Mouse (Mus musculus) embryonic facial prominence, embryonic 12.5 days (tissue): ENCODE results near the gene Zc3h18. TPM values are rescaled to one million over a fixed set of nuclear protein-coding genes. Genes with fewer than 3 reads are reported as not detected.

Experiments used
- ATAC-seq: fragments of 200-750 bp; cut with Nextera tagmentation; 2 replicates; pipeline ENCODE4 v1.8.0; 2017; ENCODE audit not compliant: insufficient number of reproducible peaks, insufficient read depth, low FRiP score, low TSS enrichment
- H3K27ac ChIP-seq: fragments of 300-500 bp; sonication (generic); 2 replicates; pipeline ENCODE4 v1.5.1; 2016; ENCODE audit warnings: mild to moderate bottlenecking
- H3K27me3 ChIP-seq: fragments of 300-500 bp; sonication (generic); 2 replicates; pipeline ENCODE4 v1.6.1; 2016; ENCODE audit warnings: mild to moderate bottlenecking, moderate library complexity
- H3K36me3 ChIP-seq: fragments of 300-500 bp; sonication (generic); 2 replicates; pipeline ENCODE4 v1.6.1; 2016; ENCODE audit warnings: mild to moderate bottlenecking
- H3K4me1 ChIP-seq: fragments of 300-500 bp; sonication (generic); 2 replicates; pipeline ENCODE4 v1.6.1; 2016
- H3K4me2 ChIP-seq: fragments of 300-500 bp; sonication (generic); replicated peaks from 2 replicates; pipeline ENCODE4 v1.6.1; 2016; ENCODE audit warnings: mild to moderate bottlenecking, moderate library complexity
- H3K4me3 ChIP-seq: fragments of 300-500 bp; sonication (generic); 2 replicates; pipeline ENCODE4 v1.5.1; 2016; ENCODE audit warnings: mild to moderate bottlenecking
- H3K9ac ChIP-seq: fragments of 300-500 bp; sonication (generic); 2 replicates; pipeline ENCODE4 v1.6.1; 2016; ENCODE audit warnings: mild to moderate bottlenecking, moderate library complexity
- H3K9me3 ChIP-seq: fragments of 300-500 bp; sonication (generic); 2 replicates; pipeline ENCODE4 v1.6.1; 2016; ENCODE audit warnings: mild to moderate bottlenecking, moderate library complexity
- WGBS: fragments of 180-500 bp; shearing (Covaris S2); methylation state at CpG from one replicate; pipeline ENCODE4 v1.1.7; 2016; 5-methylcytosine and 5-hydroxymethylcytosine counted together
- polyA plus RNA-seq: library from polyadenylated mRNA; unstranded; fragments of >200 nt; fragmentation: Nextera tagmentation; extraction: Ambion mirVana; gene quantifications from 2 replicates; pipeline ENCODE4 v1.2.1, GENCODE M21; 2016

The Zc3h18 gene
- polyA plus RNA-seq, 1 experiment from 2014 or later = 67.9 TPM

- H3K4me1 ChIP-seq = no peaks in the 10 kb centered on the region
- H3K36me3 ChIP-seq = no peaks in the 10 kb centered on the region
- H3K9ac ChIP-seq = no peak overlapping the region
- 70% methylated on average over 10 of the region's 10 CpGs for WGBS
- no peaks in the 10 kb centered on the region for H3K9me3 ChIP-seq
- no peaks in the 10 kb centered on the region for H3K27me3 ChIP-seq
- H3K4me2 ChIP-seq = no peak overlapping the region
- H3K4me3 ChIP-seq = no peak overlapping the region
- no peak overlapping the region for H3K27ac ChIP-seq
- no peak for ATAC-seq
Measured at GRCm38 (mm10) chr8:122368494-122368893, 7.9 kb upstream of the Zc3h18 start.

GRCm38 (mm10) chr8:122369665-122370064 is 6.7 kb upstream of the Zc3h18 start:
- Histone ChIP-seq H3K4me2 (no peak overlapping the region), H3K9me3 (no peaks in the 10 kb centered on the region), H3K4me1 (no peaks in the 10 kb centered on the region), H3K27me3 (no peaks in the 10 kb centered on the region), H3K27ac (no peak overlapping the region), H3K36me3 (no peaks in the 10 kb centered on the region), H3K9ac (no peak overlapping the region), H3K4me3 (no peak overlapping the region)
- 0 out of 2 replicates have a peak, but pooled peaks have one; percentile 66 for ATAC-seq
- 10% methylated on average over 9 of the region's 9 CpGs for WGBS

DNA sequence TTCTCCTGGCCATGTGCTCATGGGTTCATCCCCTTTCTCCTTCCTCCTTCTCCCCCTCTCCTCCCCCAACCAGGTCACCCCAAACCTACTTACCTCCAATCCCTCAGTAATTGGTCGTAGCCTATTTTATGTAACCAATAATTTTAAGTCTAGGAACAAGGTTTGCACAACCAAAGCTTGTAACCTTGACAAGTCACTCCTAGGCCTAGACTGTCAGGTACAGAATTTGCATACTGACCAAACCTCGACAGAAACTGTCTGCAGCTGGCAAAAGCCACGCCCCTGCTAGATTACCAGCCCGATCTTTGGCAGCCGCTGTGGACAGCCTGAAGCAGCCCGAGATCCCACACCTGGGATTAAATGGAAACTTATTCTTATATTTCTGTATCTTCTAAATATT is 4.7 kb upstream of the Zc3h18 start:
- Histone ChIP-seq H3K9ac (no peak overlapping the region), H3K36me3 (no peaks in the 10 kb centered on the region), H3K27ac (no peak overlapping the region), H3K4me1 (peaks cover 5% of the 10 kb centered on the region; the same call in 1 of the 2 replicates), H3K4me3 (no peak overlapping the region), H3K27me3 (no peaks in the 10 kb centered on the region), H3K9me3 (no peaks in the 10 kb centered on the region), H3K4me2 (no peak overlapping the region)
- 77% methylated on average over 6 of the region's 6 CpGs for WGBS
- ATAC-seq = no peak

GRCm38 (mm10) chr8:122375320-122375719 is 1.1 kb upstream of the Zc3h18 start:
- no peak overlapping the region for H3K4me3 ChIP-seq
- no peaks in the 10 kb centered on the region for H3K9me3 ChIP-seq
- ATAC-seq = no peak
- H3K27ac ChIP-seq = no peak overlapping the region
- peaks cover 19% of the 10 kb centered on the region for H3K4me1 ChIP-seq
- H3K9ac ChIP-seq = no peak overlapping the region
- 89% methylated on average over 7 of the region's 7 CpGs for WGBS
- peak overlapping the region; percentile 83; the same call in 1 of the 2 replicates for H3K4me2 ChIP-seq
- H3K36me3 ChIP-seq = peaks cover 11% of the 10 kb centered on the region; the same call in 1 of the 2 replicates
- H3K27me3 ChIP-seq = no peaks in the 10 kb centered on the region

- Histone ChIP-seq H3K36me3 (peaks cover 11% of the 10 kb centered on the region; the same call in 1 of the 2 replicates), H3K4me3 (peak overlapping the region; percentile 91), H3K9me3 (no peaks in the 10 kb centered on the region), H3K27ac (0 out of 2 replicates have a peak overlapping the region, but pooled peaks have one; percentile 92), H3K9ac (peak overlapping the region; percentile 91), H3K4me1 (peaks cover 19% of the 10 kb centered on the region), H3K27me3 (no peaks in the 10 kb centered on the region), H3K4me2 (peak overlapping the region; percentile 83)
- peak; percentile 23; the same call in 1 of the 2 replicates for ATAC-seq
- WGBS = 23% methylated on average over 13 of the region's 13 CpGs
Measured at GRCm38 (mm10) chr8:122375751-122376364, 551 bp upstream of the Zc3h18 start.

DNA sequence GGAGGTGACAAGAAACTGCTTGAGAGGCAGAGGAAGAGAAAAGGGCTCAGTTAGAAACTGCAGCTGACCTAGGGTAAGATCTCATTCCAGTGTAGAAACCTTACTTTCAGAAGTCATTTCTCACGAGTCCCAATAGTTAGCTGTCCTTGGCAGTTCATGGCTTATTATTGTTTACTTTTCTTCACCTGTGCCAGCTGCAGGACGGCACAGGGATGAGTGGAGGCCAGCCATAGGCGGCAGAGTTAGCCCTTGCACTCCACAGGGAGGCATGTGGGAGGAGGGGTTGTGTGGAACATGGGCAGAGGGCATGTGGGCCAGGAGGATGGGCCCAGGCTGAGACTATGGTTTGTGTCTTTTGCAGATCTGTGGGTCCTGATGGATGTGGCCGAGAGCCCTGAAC is 6.6 kb downstream of the Zc3h18 start:
- H3K27ac ChIP-seq = no peak overlapping the region
- peaks cover 6% of the 10 kb centered on the region for H3K4me1 ChIP-seq
- no peaks in the 10 kb centered on the region for H3K27me3 ChIP-seq
- H3K9ac ChIP-seq = no peak overlapping the region
- no peak overlapping the region for H3K4me3 ChIP-seq
- WGBS = 78% methylated on average over 4 of the region's 4 CpGs
- ATAC-seq = no peak
- H3K9me3 ChIP-seq = no peaks in the 10 kb centered on the region
- H3K4me2 ChIP-seq = no peak overlapping the region
- H3K36me3 ChIP-seq = peaks cover 63% of the 10 kb centered on the region

GRCm38 (mm10) chr8:122389357-122389756 is 12.9 kb downstream of the Zc3h18 start:
- H3K36me3 ChIP-seq = peaks cover 85% of the 10 kb centered on the region
- WGBS = 84% methylated on average over 3 of the region's 3 CpGs
- H3K27ac ChIP-seq = no peak overlapping the region
- ATAC-seq = no peak
- no peak overlapping the region for H3K4me3 ChIP-seq
- H3K4me2 ChIP-seq = no peak overlapping the region
- no peaks in the 10 kb centered on the region for H3K27me3 ChIP-seq
- H3K9me3 ChIP-seq = no peaks in the 10 kb centered on the region
- H3K4me1 ChIP-seq = no peaks in the 10 kb centered on the region
- H3K9ac ChIP-seq = no peak overlapping the region

DNA sequence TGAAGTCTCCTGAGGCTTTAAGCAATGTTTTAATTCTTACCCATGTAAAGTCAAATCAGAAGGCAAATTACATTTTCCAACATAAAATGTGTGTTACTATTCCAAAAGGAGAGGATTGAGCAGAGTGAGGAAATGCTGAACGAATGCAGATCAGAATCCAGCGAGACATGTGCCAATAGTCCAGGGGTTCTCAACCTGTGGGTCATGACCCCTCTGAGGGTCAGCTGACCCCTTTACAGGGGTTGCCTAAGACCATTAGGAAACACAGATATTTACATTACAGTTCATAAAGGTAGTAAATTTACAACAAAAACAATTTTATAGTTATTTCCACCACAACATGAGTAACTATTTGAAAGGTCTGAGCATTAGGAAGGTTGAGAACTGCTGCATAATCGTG is 14.3 kb downstream of the Zc3h18 start:
- WGBS = 83% methylated on average over 3 of the region's 3 CpGs
- Histone ChIP-seq H3K9me3 (no peaks in the 10 kb centered on the region), H3K27ac (no peak overlapping the region), H3K4me3 (no peak overlapping the region), H3K4me2 (no peak overlapping the region), H3K27me3 (no peaks in the 10 kb centered on the region), H3K4me1 (no peaks in the 10 kb centered on the region), H3K9ac (no peak overlapping the region), H3K36me3 (peaks cover 82% of the 10 kb centered on the region)
- no peak for ATAC-seq

DNA sequence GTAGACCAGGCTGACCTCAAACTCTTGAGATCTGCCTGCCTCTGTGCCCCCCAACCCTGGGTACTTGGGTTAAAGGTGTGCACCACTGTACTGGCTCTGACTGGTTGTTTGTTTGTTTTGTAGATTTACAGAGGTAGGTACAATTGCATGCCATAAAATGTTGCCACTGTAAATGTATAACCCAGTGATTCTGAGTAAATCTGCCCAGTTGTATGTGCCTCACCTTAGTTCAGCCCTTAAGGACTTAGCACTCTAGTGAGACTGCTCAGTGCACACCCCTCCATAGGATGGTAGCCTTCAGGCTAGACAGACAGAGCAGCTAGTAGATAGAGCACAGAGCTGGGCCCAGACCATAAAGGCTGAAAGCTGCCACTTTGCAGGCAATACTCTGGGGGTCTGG is 17.3 kb downstream of the Zc3h18 start:
- Histone ChIP-seq H3K4me1 (no peaks in the 10 kb centered on the region), H3K4me3 (no peak overlapping the region), H3K27me3 (no peaks in the 10 kb centered on the region), H3K4me2 (no peak overlapping the region), H3K9me3 (no peaks in the 10 kb centered on the region), H3K27ac (no peak overlapping the region), H3K36me3 (peaks cover 72% of the 10 kb centered on the region), H3K9ac (no peak overlapping the region)
- no peak for ATAC-seq

- ATAC-seq = no peak
- no peaks in the 10 kb centered on the region for H3K9me3 ChIP-seq
Measured at GRCm38 (mm10) chr8:122395291-122395690, 18.9 kb downstream of the Zc3h18 start.

GRCm38 (mm10) chr8:122398186-122398585 is 21.8 kb downstream of the Zc3h18 start:
- peaks cover 83% of the 10 kb centered on the region for H3K36me3 ChIP-seq
- no peaks in the 10 kb centered on the region for H3K27me3 ChIP-seq
- H3K9ac ChIP-seq = no peak overlapping the region
- no peaks in the 10 kb centered on the region for H3K9me3 ChIP-seq
- H3K4me1 ChIP-seq = no peaks in the 10 kb centered on the region
- H3K4me2 ChIP-seq = no peak overlapping the region
- no peak overlapping the region for H3K4me3 ChIP-seq
- no peak overlapping the region for H3K27ac ChIP-seq
- ATAC-seq = no peak
- 96% methylated on average over 9 of the region's 9 CpGs for WGBS

More at GRCm38 (mm10) chr8:122395291-122395690, 18.9 kb downstream of the Zc3h18 start:
- Histone ChIP-seq H3K9ac (no peak overlapping the region), H3K27ac (no peak overlapping the region), H3K4me3 (no peak overlapping the region), H3K4me2 (no peak overlapping the region), H3K36me3 (peaks cover 74% of the 10 kb centered on the region), H3K4me1 (no peaks in the 10 kb centered on the region), H3K27me3 (no peaks in the 10 kb centered on the region)
- 91% methylated on average over 6 of the region's 6 CpGs for WGBS

DNA sequence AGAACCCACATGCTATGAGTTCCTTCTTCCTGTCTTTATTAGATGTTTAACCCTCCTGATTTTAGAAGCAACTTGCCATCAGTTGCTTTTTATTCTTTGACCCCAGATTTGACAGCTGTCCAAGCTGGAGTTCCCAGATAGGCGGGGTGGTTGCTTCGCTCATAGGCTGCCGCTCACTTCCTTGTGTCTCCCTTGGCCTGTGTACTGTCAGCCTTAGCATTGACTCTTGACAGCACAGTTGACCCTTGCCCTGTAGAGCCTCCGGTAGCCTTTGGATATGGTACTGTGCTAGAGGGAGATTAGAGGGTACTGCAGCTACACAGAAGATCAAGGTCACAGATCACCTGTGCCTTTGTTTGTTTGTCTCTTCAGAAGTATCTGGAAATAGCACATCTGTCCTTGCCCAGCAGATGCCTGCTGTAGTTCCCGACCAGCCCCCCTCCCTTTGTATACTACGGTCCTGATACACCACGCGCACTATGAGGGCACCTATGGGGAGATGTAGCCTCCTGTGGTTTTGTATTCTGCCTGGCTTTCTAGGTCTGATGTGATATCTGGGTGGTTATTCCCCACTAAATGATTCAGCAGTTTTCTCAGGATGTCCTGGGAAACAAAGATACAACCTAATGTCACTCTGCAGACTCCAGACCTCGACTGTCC is 28.9 kb downstream of the Zc3h18 start:
- peaks cover 97% of the 10 kb centered on the region for H3K36me3 ChIP-seq
- H3K27me3 ChIP-seq = no peaks in the 10 kb centered on the region
- H3K4me2 ChIP-seq = no peak overlapping the region
- H3K9me3 ChIP-seq = no peaks in the 10 kb centered on the region
- no peak overlapping the region for H3K27ac ChIP-seq
- no peak overlapping the region for H3K9ac ChIP-seq
- ATAC-seq = no peak
- H3K4me1 ChIP-seq = no peaks in the 10 kb centered on the region
- 92% methylated on average over 9 of the region's 9 CpGs for WGBS
- no peak overlapping the region for H3K4me3 ChIP-seq
